24 mouse cellular contexts compared by ENCODE assay signal in genomic region chr7:63677149-63677548, GRCm38 (mm10).
"Had no signal": no experiment of that assay in that cellular context is flagged by ENCODE, and none has a peak within 500 bp of the region (broad histone marks: within the 10 kb centered on the region; RNA-seq: fewer than 3 reads in every experiment).

No protein-coding gene starts in this region.

- H3K27ac ChIP-seq: kidney, postnatal 0 days; layer of hippocampus, adult 2 months; limb, embryonic 10.5 days; limb, embryonic 13.5 days; liver, embryonic 12.5 days; liver, embryonic 15.5 days; lung, embryonic 15.5 days; midbrain, embryonic 10.5 days; midbrain, embryonic 13.5 days; neural tube, embryonic 13.5 days; stomach, embryonic 15.5 days had no signal

- H3K4me2 ChIP-seq: limb, embryonic 13.5 days; liver, embryonic 12.5 days; liver, embryonic 15.5 days; lung, embryonic 15.5 days; midbrain, embryonic 13.5 days; neural tube, embryonic 13.5 days; stomach, embryonic 15.5 days had no signal

- H3K9me3 ChIP-seq: limb, embryonic 10.5 days; limb, embryonic 13.5 days; liver, embryonic 12.5 days; liver, embryonic 15.5 days; lung, embryonic 15.5 days; megakaryocyte, embryonic 14.5 days; midbrain, embryonic 10.5 days; midbrain, embryonic 13.5 days; neural tube, embryonic 13.5 days; stomach, embryonic 15.5 days had no signal

- H3K9ac ChIP-seq: limb, embryonic 13.5 days; liver, embryonic 12.5 days; liver, embryonic 15.5 days; lung, embryonic 15.5 days; midbrain, embryonic 13.5 days; neural tube, embryonic 13.5 days; stomach, embryonic 15.5 days had no signal

- H3K4me3 ChIP-seq: layer of hippocampus, adult 2 months; limb, embryonic 10.5 days; limb, embryonic 13.5 days; liver, embryonic 12.5 days; liver, embryonic 15.5 days; lung, embryonic 15.5 days; megakaryocyte, embryonic 14.5 days; midbrain, embryonic 10.5 days; midbrain, embryonic 13.5 days; myocyte; neural tube, embryonic 13.5 days; stomach, embryonic 15.5 days had no signal

- H3K36me3 ChIP-seq: limb, embryonic 10.5 days; limb, embryonic 13.5 days; liver, embryonic 12.5 days; liver, embryonic 15.5 days; lung, embryonic 15.5 days; midbrain, embryonic 10.5 days; midbrain, embryonic 13.5 days; neural tube, embryonic 13.5 days; stomach, embryonic 15.5 days had no signal

- H3K27me3 ChIP-seq: limb, embryonic 13.5 days; liver, embryonic 12.5 days; liver, embryonic 15.5 days; lung, embryonic 15.5 days; megakaryocyte, embryonic 14.5 days; midbrain, embryonic 13.5 days; neural tube, embryonic 13.5 days; stomach, embryonic 15.5 days had no signal

- ATAC-seq: liver, embryonic 12.5 days; midbrain, embryonic 13.5 days; midbrain, embryonic 16.5 days had no signal

- H3K4me1 ChIP-seq: limb, embryonic 10.5 days; limb, embryonic 13.5 days; liver, embryonic 12.5 days; liver, embryonic 15.5 days; lung, embryonic 15.5 days; megakaryocyte, embryonic 14.5 days; midbrain, embryonic 10.5 days; midbrain, embryonic 13.5 days; stomach, embryonic 15.5 days had no signal

- DNase-seq: kidney, postnatal 25 days; layer of hippocampus, adult 9-11 months; liver; lung, adult 18-20 months; lung, postnatal 10 days; lung, postnatal 36 days; retina, postnatal 1 day; right cerebral cortex, postnatal 25 days; spleen, adult 18-20 months; thymus, postnatal 25 days had no signal
